Comparison of ENCODE assay signal across 17 mouse cellular contexts in genomic region chr4:18795740-18796394, GRCm38 (mm10).
A peak's percentile ranks its signal among the peaks of the same experiment; 100 is the strongest.
DNase-seq lines count a peak whose midpoint lies in the region; ATAC-seq and TF ChIP-seq lines count a peak whose summit lies in the region.
"Had no signal": no experiment of that assay in that cellular context is flagged by ENCODE, and none has a peak within 500 bp of the region (broad histone marks: within the 10 kb centered on the region; RNA-seq: fewer than 3 reads in every experiment).

No protein-coding gene starts in this region.

- no peaks in the 10 kb centered on the region for H3K79me2 ChIP-seq in C2C12 (ENCODE audit: control insufficient read depth, insufficient read depth)

- TF ChIP-seq CTCF in C2C12 (IDR thresholded peaks at IDR 0.05; ENCODE audit: control insufficient read depth, insufficient read depth, insufficient read length), result no peak

- no peaks in the 10 kb centered on the region for H3K4me1 ChIP-seq in heart, embryonic 11.5 days (ENCODE audit: control insufficient read depth, insufficient read depth, low read length)
- no peaks in the 10 kb centered on the region for H3K4me1 ChIP-seq in intestine, embryonic 15.5 days (replicated peaks)
- H3K4me1 ChIP-seq: forebrain, embryonic 15.5 days; liver, embryonic 12.5 days; megakaryocyte, embryonic 14.5 days had no signal

- no peaks in the 10 kb centered on the region for H3K27me3 ChIP-seq in heart, embryonic 11.5 days (ENCODE audit: control insufficient read depth, insufficient read depth, low read length)
- H3K27me3 ChIP-seq in C2C12 (ENCODE audit: control insufficient read depth, insufficient read depth, insufficient read length), result no peaks in the 10 kb centered on the region
- no peaks in the 10 kb centered on the region for H3K27me3 ChIP-seq in intestine, embryonic 15.5 days (replicated peaks)
- H3K27me3 ChIP-seq: embryonic facial prominence, embryonic 13.5 days; forebrain, embryonic 15.5 days; liver, embryonic 12.5 days; megakaryocyte, embryonic 14.5 days had no signal

- H3K9me3 ChIP-seq in heart, embryonic 11.5 days (replicated peaks; ENCODE audit: control insufficient read depth, low read length), result no peaks in the 10 kb centered on the region
- H3K9me3 ChIP-seq in intestine, embryonic 15.5 days, result no peaks in the 10 kb centered on the region
- H3K9me3 ChIP-seq: embryonic facial prominence, embryonic 13.5 days; forebrain, embryonic 15.5 days; G1E; liver, embryonic 12.5 days; megakaryocyte, embryonic 14.5 days had no signal

- H3ac ChIP-seq in C2C12 (ENCODE audit: control insufficient read depth, insufficient read length, low read depth), result no peak overlapping the region

- 72% methylated on average over 2 of the region's 2 CpGs for WGBS in heart, embryonic 11.5 days (ENCODE audit: insufficient replicate concordance)
- WGBS in intestine, embryonic 15.5 days, result 37% methylated on average over 2 of the region's 2 CpGs

- DNase-seq in heart, adult 18-20 months, result peak; percentile 10 to 14
- peak; percentile 1 for DNase-seq in kidney, postnatal 14 days
- DNase-seq in kidney, postnatal 36 days, result no peak
- DNase-seq in adrenal gland, postnatal 36 days, result no peak
- DNase-seq: adrenal gland, postnatal 25 days; cerebellum, postnatal 14 days; retina, postnatal 1 day; spleen, adult 18-20 months had no signal

- H3K9ac ChIP-seq in heart, embryonic 11.5 days (ENCODE audit: low read depth, low read length), result no peak overlapping the region
- H3K9ac ChIP-seq in intestine, embryonic 15.5 days, result no peak overlapping the region
- H3K9ac ChIP-seq: embryonic facial prominence, embryonic 13.5 days; forebrain, embryonic 15.5 days; liver, embryonic 12.5 days had no signal

- H3K4me2 ChIP-seq in heart, embryonic 11.5 days, result no peak overlapping the region
- no peak overlapping the region for H3K4me2 ChIP-seq in intestine, embryonic 15.5 days (replicated peaks)
- H3K4me2 ChIP-seq: embryonic facial prominence, embryonic 13.5 days; forebrain, embryonic 15.5 days; liver, embryonic 12.5 days had no signal

- no peaks in the 10 kb centered on the region for H3K36me3 ChIP-seq in heart, embryonic 11.5 days (ENCODE audit: control insufficient read depth, insufficient read depth, low read length)
- H3K36me3 ChIP-seq in C2C12 (ENCODE audit: control insufficient read depth, insufficient read depth), result no peaks in the 10 kb centered on the region
- H3K36me3 ChIP-seq in intestine, embryonic 15.5 days, result no peaks in the 10 kb centered on the region
- H3K36me3 ChIP-seq: embryonic facial prominence, embryonic 13.5 days; forebrain, embryonic 15.5 days; G1E; liver, embryonic 12.5 days had no signal

- no peak overlapping the region for H3K4me3 ChIP-seq in heart, embryonic 11.5 days (ENCODE audit: low read depth, low read length)
- no peak overlapping the region for H3K4me3 ChIP-seq in C2C12 (ENCODE audit: insufficient read depth, poor library complexity, severe bottlenecking)
- H3K4me3 ChIP-seq in intestine, embryonic 15.5 days (replicated peaks), result no peak overlapping the region
- H3K4me3 ChIP-seq: embryonic facial prominence, embryonic 13.5 days; forebrain, embryonic 15.5 days; liver, embryonic 12.5 days; megakaryocyte, embryonic 14.5 days had no signal

- no peak overlapping the region for H3K27ac ChIP-seq in heart, embryonic 11.5 days (ENCODE audit: low read depth, low read length)
- H3K27ac ChIP-seq in intestine, embryonic 15.5 days, result no peak overlapping the region
- H3K27ac ChIP-seq: embryonic facial prominence, embryonic 13.5 days; forebrain, embryonic 15.5 days; liver, embryonic 12.5 days had no signal

- H3K79me3 ChIP-seq in C2C12 (ENCODE audit: low read depth), result no peaks in the 10 kb centered on the region

- no peak for ATAC-seq in heart, embryonic 11.5 days (replicated peaks; ENCODE audit: insufficient number of reproducible peaks, low FRiP score, low TSS enrichment)
- ATAC-seq in intestine, embryonic 15.5 days, result peak; percentile 89
- no peak for ATAC-seq in erythroid progenitor cell, adult 5-6 weeks (replicated peaks; ENCODE audit: low FRiP score, poor library complexity, severe bottlenecking)
- ATAC-seq: forebrain, embryonic 15.5 days; liver, embryonic 12.5 days had no signal

TF ChIP-seq in C2C12, 6 proteins besides CTCF, POLR2A, EP300 and RAD21:
- TF ChIP-seq MYOG (IDR thresholded peaks at IDR 0.05; ENCODE audit: control insufficient read depth, extremely low read depth, insufficient read length) (no peak), USF1 (IDR thresholded peaks at IDR 0.05; ENCODE audit: low read depth) (peak; percentile 20), MYOD1 (IDR thresholded peaks at IDR 0.05; ENCODE audit: control insufficient read depth, insufficient read length, low read depth) (peak; percentile 37), FOSL1 (IDR thresholded peaks at IDR 0.05; ENCODE audit: insufficient read depth, low read length, poor library complexity, severe bottlenecking) (peak; percentile 17)
TF ChIP-seq in C2C12: peak in this region for 3.

Comparison
In these comparisons a context has a peak if more than half of its experiments do, and no peak if none do; other contexts are left out.
1. DNase-seq: peak in heart, adult 18-20 months (2 of 2) and kidney, postnatal 14 days (single experiment); none in kidney, postnatal 36 days (0 of 2) and adrenal gland, postnatal 36 days (0 of 2).